Mouse (Mus musculus) T-helper 1 cell (primary cell): ENCODE measurements around the gene Bbs12.

Experiments used
- in situ Hi-C: fragments of 300-600 bp; cut with MboI, MseI; formaldehyde crosslinking; loops from one replicate; pipeline ENCODE4 v1.15.1; 2025; ENCODE audit warnings: high pct_unique_total_duplicates

Gene Bbs12

GRCm38 (mm10) chr3:37325317-37326112 lies 13.2 kb downstream of the Bbs12 start:
- in situ Hi-C loops = no loop called here

GRCm38 (mm10) chr3:37326627-37327026 lies 14.3 kb downstream of the Bbs12 start:
- in situ Hi-C loops = no loop called here

DNA sequence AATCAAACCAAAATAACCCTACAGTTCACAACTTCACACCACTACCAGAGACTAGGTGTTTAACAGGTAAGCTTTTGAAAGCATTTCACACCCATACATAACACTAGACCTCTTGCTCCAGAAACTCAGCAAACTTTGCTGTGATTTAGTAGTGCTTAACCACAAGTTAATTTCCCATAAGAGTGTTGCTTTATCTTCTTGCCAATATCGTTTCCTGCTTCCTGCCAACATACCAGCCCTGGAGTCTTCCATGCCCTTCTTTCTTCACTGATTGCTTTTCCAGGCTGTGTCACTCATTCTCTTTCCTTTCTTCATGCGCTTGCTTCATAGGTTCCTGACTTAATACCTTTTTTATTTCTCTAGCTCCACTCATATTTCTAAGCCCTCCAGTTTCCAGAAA lies 16.1 kb downstream of the Bbs12 start:
- in situ Hi-C loops = no loop called here

GRCm38 (mm10) chr3:37329963-37330362 lies 17.6 kb downstream of the Bbs12 start:
- in situ Hi-C loops = no loop called here

DNA sequence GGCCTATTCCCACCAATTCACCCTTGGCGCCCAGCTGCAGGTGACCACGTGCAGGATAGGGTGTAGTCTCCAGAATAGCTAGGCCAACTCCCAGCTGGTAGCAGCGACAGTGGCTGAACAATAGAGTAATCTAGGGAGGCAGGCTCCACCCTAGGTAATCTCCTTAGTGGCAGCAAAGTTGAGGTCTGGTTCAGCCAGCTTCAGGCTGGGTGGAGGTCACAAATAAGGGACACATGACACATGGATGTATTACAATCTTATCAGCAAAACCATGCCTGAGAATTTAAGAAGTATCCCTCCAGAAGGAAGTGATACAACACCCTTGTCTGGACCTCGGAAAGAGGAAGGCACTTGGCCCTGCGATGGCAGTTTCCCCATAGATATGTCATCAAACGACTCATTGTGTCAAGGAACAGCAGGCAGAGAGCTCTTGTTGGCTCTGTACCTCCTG lies 19.7 kb downstream of the Bbs12 start:
- in situ Hi-C loops = no loop called here

DNA sequence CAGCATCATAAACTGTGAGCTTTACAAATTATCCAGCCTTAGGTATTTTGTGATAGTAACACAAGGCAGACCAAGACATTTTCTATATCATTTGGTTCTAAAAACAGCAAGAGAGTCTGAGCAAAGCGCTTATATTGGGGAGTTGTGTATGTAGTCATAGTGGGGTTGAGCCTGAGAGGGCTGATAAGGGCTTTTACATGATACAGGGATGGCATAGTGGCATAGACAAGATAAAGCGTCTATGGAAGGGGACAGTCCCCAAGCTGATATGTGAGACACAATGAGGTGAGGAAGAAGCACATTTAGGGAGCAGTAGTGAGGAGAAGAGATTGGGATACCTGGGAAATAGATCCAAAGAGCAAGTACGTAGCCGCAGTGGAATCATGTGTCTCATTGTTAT lies 21.7 kb downstream of the Bbs12 start:
- in situ Hi-C loops = no loop called here

GRCm38 (mm10) chr3:37341110-37341509 lies 28.8 kb downstream of the Bbs12 start:
- in situ Hi-C loops = no loop called here

GRCm38 (mm10) chr3:37342811-37343210 lies 30.5 kb downstream of the Bbs12 start:
- in situ Hi-C loops = no loop called here

- in situ Hi-C loops = no loop called here
Measured at GRCm38 (mm10) chr3:37347671-37348070, 35.3 kb downstream of the Bbs12 start.

DNA sequence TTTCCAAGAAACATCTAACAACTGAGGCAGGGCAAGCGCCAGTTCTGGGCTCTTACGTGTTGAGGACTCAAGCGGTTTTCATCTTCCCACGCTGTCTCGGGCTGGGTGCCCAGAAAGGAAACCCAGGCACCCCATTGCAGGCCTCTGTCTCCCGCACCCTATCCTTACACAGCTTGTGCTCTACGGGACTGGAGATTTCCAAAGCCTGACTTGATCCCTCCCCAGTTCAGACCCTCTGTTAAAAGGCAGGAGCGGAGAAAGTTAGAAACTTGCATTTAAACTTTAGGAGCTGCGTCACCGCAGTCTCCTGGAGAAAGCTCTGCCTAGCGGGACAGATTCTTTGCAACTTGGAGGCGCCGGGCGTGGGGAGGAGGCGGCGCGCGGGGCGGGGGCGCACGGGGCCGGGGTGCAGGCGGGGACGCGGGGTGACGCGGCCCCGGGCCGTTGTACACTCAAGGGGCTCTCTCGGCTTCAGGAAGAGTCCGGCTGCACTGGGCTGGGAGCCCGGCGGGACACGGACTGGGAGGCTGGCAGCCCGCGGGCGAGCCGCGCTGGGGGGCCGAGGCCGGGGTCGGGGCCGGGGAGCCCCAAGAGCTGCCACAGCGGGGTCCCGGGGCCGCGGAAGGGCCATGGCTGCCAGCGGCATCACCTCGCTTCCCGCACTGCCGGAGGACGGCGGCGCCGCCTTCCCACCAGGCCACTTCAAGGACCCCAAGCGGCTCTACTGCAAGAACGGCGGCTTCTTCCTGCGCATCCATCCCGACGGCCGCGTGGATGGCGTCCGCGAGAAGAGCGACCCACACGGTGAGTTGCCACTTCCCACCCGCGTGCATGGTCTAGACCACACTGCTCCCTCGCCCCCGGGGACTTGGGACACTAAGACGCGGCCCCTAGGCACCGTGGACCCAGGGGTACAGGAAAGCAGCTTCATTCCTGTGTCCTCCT lies 36.1 kb downstream of the Bbs12 start, which contains the start of gene Fgf2:
Fgf2 (plus strand) TSS at position 126 of the 945 bp plus-strand sequence.
- in situ Hi-C loops = no loop called here

GRCm38 (mm10) chr3:37349166-37349548 lies 36.8 kb downstream of the Bbs12 start:
- in situ Hi-C loops = no loop called here

- in situ Hi-C loops = no loop called here
Measured at GRCm38 (mm10) chr3:37350386-37350785, 38.0 kb downstream of the Bbs12 start.

- in situ Hi-C loops = no loop called here
Measured at GRCm38 (mm10) chr3:37353951-37354481, 41.7 kb downstream of the Bbs12 start.

DNA sequence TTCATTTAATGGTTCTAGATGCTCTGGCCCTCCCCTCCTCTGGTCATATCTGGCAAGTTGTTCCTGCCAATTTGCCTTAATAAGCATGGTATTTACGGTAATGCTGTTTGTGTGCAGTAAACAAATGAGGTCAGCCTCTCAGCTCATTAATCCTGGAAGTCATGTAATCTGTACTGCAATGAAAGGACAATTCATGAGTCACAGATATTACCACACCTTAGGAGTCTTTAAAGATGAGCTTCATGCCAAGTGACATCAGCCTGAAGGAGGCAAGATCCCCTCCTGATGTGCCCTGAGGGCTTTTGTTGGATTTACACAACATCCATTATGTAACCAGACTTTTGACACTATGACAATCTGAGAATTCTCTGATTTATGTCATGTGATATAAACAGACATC lies 42.4 kb downstream of the Bbs12 start:
- in situ Hi-C loops = no loop called here

- in situ Hi-C loops = no loop called here
Measured at GRCm38 (mm10) chr3:37360729-37361128, 48.4 kb downstream of the Bbs12 start.

GRCm38 (mm10) chr3:37365144-37365543 lies 52.8 kb downstream of the Bbs12 start:
- in situ Hi-C loops = no loop called here

DNA sequence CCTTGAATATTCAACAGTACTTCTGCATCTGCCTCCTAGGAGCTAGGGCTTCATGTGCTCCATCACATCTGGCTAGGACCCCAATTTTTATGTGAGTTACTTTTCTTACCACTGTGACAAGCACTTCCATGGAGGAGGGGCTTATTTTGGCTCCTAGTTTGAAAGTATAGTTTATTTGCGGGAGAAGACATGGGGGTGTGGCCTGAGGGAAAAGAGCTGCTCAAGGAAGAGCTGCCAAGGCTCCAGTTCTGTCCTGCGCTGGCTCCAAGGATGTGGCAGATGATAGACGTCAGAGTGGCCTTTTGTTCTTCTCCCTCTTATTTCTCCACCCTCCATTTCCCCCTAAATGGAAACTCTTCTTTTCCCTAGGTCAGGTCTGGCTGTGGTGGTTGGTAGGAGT lies 53.6 kb downstream of the Bbs12 start:
- in situ Hi-C loops = no loop called here

- in situ Hi-C loops = no loop called here
Measured at GRCm38 (mm10) chr3:37366381-37367053, 54.2 kb downstream of the Bbs12 start.

- in situ Hi-C loops = no loop called here
Measured at GRCm38 (mm10) chr3:37370407-37370806, 58.1 kb downstream of the Bbs12 start.
